Mouse (Mus musculus) layer of hippocampus, postnatal 36 days (tissue): ENCODE measurements around the gene Ppp1r18. TPM values are rescaled to one million over a fixed set of nuclear protein-coding genes. Genes with fewer than 3 reads are reported as not detected.

Experiments
- DNase-seq, 2 experiments: peaks; one replicate each; pipeline ENCODE4 v3.0.0; 2022
- total RNA-seq, 2 experiments: library from RNA; stranded (reverse); gene quantifications; 2 replicates each; pipeline ENCODE4 v1.2.3; 2021

Ppp1r18 gene
- total RNA-seq: 1 to 10 TPM; 7.4 to 9.5 TPM

- no peak for DNase-seq
Measured at GRCm38 (mm10) chr17:35865481-35866280, at the start of gene Ppp1r18. Gene Ppp1r18, plus strand, starts transcription at chr17:35865593.

DNA sequence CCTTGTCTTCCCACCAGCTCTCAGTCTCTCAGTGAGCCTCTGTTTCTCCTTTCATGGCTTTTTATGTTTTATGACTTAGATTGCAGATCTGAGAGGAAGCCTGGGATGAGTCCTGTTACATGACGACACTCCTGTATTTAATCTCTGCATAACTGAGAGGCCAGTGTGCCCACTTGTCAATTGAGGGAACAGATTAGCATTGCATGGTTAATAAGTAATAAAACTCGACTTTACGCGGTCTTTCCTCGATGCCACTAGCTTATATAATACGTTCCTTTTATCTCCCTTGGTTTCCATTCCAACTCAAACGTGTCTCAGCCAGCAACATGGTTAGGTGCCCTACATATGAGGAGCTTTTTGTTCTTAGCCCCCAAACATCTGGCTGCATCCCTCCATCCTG is 49.6 kb upstream of the Ppp1r18 start:
- DNase-seq: no peak

DNA sequence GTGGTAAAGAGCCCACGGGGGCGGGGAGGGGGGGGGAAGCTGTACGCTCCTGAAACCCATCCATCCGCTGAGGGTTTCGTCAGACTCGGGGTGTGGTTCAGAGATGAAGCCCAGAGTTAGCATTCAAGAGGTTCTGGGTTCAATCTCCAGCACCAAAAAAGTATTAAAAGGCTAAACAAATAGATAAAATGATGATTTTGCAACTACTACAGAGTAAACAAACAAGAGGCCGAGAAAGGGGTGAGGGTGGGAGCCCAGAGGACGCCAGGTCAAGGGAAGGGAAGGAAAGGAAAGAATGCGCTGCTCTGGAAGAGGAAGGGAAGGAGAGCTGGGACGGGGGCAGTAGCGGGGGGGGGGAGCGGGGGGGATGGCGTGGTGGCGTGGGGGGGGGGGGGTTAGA is 48.7 kb upstream of the Ppp1r18 start:
- DNase-seq: no peak

- DNase-seq: no peak
Measured at GRCm38 (mm10) chr17:35817226-35817625, 48.2 kb upstream of the Ppp1r18 start.

GRCm38 (mm10) chr17:35820111-35820510 is 45.3 kb upstream of the Ppp1r18 start:
- DNase-seq: no peak

GRCm38 (mm10) chr17:35821439-35822430 is 43.7 kb upstream of the Ppp1r18 start, which contains the start of gene Ier3:
Gene Ier3, plus strand, starts transcription at chr17:35821684.
- DNase-seq: peak in 1 of 2 experiments; percentile 52

- DNase-seq: no peak
Measured at GRCm38 (mm10) chr17:35822564-35822963, 42.8 kb upstream of the Ppp1r18 start.

- DNase-seq: peak; percentile 63 to 67
Measured at GRCm38 (mm10) chr17:35822964-35823937, 42.1 kb upstream of the Ppp1r18 start, which contains the start of gene Flot1. Gene Flot1, plus strand, starts transcription at chr17:35823230.

DNA sequence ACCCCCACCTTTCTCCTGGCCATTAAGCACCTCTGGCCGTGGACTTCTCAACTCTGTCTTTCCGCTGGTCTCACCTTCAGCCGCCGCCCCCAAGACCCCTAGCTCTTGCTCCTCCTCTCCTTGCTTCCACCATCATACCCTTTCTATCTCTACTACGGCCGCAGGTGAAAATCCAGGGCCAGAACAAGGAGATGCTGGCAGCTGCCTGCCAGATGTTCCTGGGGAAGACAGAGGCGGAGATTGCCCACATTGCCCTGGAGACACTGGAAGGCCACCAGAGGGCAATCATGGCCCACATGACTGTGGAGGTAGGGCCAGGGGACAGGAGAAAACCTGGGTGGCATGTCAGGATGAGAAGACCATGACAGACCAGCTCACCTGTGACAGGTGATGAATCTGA is 41.0 kb upstream of the Ppp1r18 start:
- DNase-seq: no peak

DNA sequence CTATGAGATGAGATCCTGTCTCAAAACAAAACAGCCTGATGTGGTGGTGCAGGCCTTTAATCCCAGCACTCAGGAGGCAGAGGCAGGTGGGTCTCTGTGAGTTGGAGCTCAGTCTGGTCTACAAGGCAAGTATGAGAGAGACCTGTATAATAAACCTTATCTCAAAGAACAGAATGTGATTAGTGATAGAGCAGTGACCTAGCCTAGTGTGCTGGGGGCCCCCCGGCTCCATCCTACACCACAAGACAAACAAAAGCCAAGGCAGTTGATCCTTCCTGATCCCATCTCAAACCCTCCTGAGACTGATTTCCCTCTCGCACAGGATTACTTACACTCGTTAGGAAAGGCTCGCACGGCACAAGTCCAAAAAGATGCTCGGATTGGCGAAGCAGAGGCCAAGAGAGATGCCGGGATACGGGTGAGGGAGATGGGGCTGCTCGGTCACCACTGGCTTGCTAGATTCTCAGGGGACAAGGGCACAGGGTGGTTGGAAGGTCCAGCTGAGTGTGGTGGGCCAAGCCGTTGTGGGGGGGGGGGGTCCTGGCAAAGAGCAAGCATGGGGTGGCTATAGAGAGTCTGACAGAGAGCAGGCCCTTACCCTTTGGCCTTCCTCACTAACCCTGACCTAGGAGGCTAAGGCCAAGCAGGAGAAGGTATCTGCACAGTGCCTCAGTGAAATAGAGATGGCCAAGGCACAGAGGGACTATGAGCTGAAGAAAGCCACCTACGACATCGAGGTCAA is 40.1 kb upstream of the Ppp1r18 start:
- DNase-seq: no peak

- peak; percentile 76 to 80 for DNase-seq
Measured at GRCm38 (mm10) chr17:35829737-35830136, 35.7 kb upstream of the Ppp1r18 start.

- no peak for DNase-seq
Measured at GRCm38 (mm10) chr17:35832400-35833238, 32.8 kb upstream of the Ppp1r18 start.

GRCm38 (mm10) chr17:35833239-35833751 is 32.1 kb upstream of the Ppp1r18 start:
- no peak for DNase-seq

GRCm38 (mm10) chr17:35833894-35834293 is 31.5 kb upstream of the Ppp1r18 start:
- DNase-seq: no peak

- peak in 1 of 2 experiments; percentile 29 for DNase-seq
Measured at GRCm38 (mm10) chr17:35834696-35835422, 30.5 kb upstream of the Ppp1r18 start.

- no peak for DNase-seq
Measured at GRCm38 (mm10) chr17:35835424-35836140, 29.8 kb upstream of the Ppp1r18 start.

GRCm38 (mm10) chr17:35836178-35836965 is 29.0 kb upstream of the Ppp1r18 start:
- peak; percentile 76 to 82 for DNase-seq
